Mouse (Mus musculus) embryo, embryonic 9.5 days (tissue): ENCODE measurements at regions not wholly inside any gene's neighbourhood (a gene's known extent, or its start where the extent isn't known, plus 50 kb on each side); places are given as distances from the start of the nearest gene placed in this dataset.
"Not testable (repeated sequence)": the region's sequence is repeated elsewhere in the genome, so short reads cannot be mapped to it uniquely, and the experiment has no call there.

ENCODE experiments used
- DNase-seq: peaks from one replicate; pipeline ENCODE4 v3.0.0-alpha.2; 2017; ENCODE audit errors: extremely low spot score

GRCm38 (mm10) chr13:73035336-73035940 lies 224.8 kb upstream of the Irx4 start:
- no peak for DNase-seq

GRCm38 (mm10) chr13:73039731-73040130 lies 220.5 kb upstream of the Irx4 start:
- no peak for DNase-seq

GRCm38 (mm10) chr13:73041233-73042040 lies 218.8 kb upstream of the Irx4 start:
- peak; percentile 33 for DNase-seq

GRCm38 (mm10) chr13:73069840-73070530 lies 190.3 kb upstream of the Irx4 start:
- DNase-seq = peak; percentile 77

GRCm38 (mm10) chr13:73070531-73070908 lies 189.8 kb upstream of the Irx4 start:
- no peak for DNase-seq

- DNase-seq = peak; percentile 12
These were observed 189.2 kb upstream of the Irx4 start for GRCm38 (mm10) chr13:73071032-73071431.

GRCm38 (mm10) chr13:73071854-73072852 lies 188.1 kb upstream of the Irx4 start:
- DNase-seq = no peak

- DNase-seq = no peak
These were observed 182.3 kb upstream of the Irx4 start for GRCm38 (mm10) chr13:73077866-73078430.

- DNase-seq = not testable (repeated sequence)
These were observed 172.5 kb upstream of the Irx4 start for GRCm38 (mm10) chr13:73087815-73088214.

GRCm38 (mm10) chr13:73091886-73092285 lies 168.4 kb upstream of the Irx4 start:
- DNase-seq = no peak

- DNase-seq = no peak
These were observed 162.8 kb upstream of the Irx4 start for GRCm38 (mm10) chr13:73097502-73097901.

GRCm38 (mm10) chr13:73099407-73099806 lies 160.9 kb upstream of the Irx4 start:
- DNase-seq = no peak

- DNase-seq = no peak
These were observed 152.9 kb upstream of the Irx4 start for GRCm38 (mm10) chr13:73107250-73107993.

- DNase-seq = no peak
These were observed 143.3 kb upstream of the Irx4 start for GRCm38 (mm10) chr13:73116822-73117632.

GRCm38 (mm10) chr13:73117633-73118076 lies 142.6 kb upstream of the Irx4 start:
- no peak for DNase-seq

GRCm38 (mm10) chr13:73122945-73123344 lies 137.3 kb upstream of the Irx4 start:
- DNase-seq = no peak

- DNase-seq = no peak
These were observed 129.0 kb upstream of the Irx4 start for GRCm38 (mm10) chr13:73131270-73131669.

GRCm38 (mm10) chr13:73132746-73133145 lies 127.5 kb upstream of the Irx4 start:
- no peak for DNase-seq

- DNase-seq = no peak
These were observed 125.3 kb upstream of the Irx4 start for GRCm38 (mm10) chr13:73134929-73135328.
